Mouse (Mus musculus): ENCODE measurements around the gene Nfil3.

GRCm38 (mm10) chr13:52997806-52998205 is 16.9 kb upstream of the Nfil3 start:
- TF ChIP-seq MYOG (IDR thresholded peaks at IDR 0.05; ENCODE audit: control insufficient read depth, extremely low read depth, insufficient read length) (no peak), CTCF (IDR thresholded peaks at IDR 0.05; ENCODE audit: control insufficient read depth, insufficient read depth, insufficient read length) (no peak), USF1 (IDR thresholded peaks at IDR 0.05; ENCODE audit: low read depth) (no peak), CEBPB (IDR thresholded peaks at IDR 0.05; ENCODE audit: low read depth) (no peak), FOSL1 (IDR thresholded peaks at IDR 0.05; ENCODE audit: insufficient read depth, low read length, poor library complexity, severe bottlenecking) (no peak), MAX (IDR thresholded peaks at IDR 0.05) (no peak), MYOD1 (IDR thresholded peaks at IDR 0.05; ENCODE audit: control insufficient read depth, insufficient read length, low read depth) (no peak)
